Mouse (Mus musculus) hindbrain, embryonic 14.5 days (tissue): ENCODE data around the gene Gpr62. TPM values are rescaled to one million over a fixed set of nuclear protein-coding genes. Genes with fewer than 3 reads are reported as not detected.
A peak's percentile ranks its signal among the peaks of the same experiment; 100 is the strongest.

Experiments
- ATAC-seq: fragments of 200-750 bp; cut with Nextera tagmentation; 2 replicates; pipeline ENCODE4 v1.8.0; 2017; ENCODE audit warnings: moderate number of reproducible peaks, mild to moderate bottlenecking, moderate TSS enrichment, moderate library complexity; ENCODE audit not compliant: low FRiP score
- DNase-seq: peaks from one replicate; pipeline ENCODE4 v3.0.0-alpha.2; 2015; ENCODE audit warnings: low spot score
- H3K27ac ChIP-seq: fragments of 300-500 bp; sonication (generic); 2 replicates; pipeline ENCODE4 v1.5.1; 2014; ENCODE audit warnings: mild to moderate bottlenecking, moderate library complexity
- H3K27me3 ChIP-seq: fragments of 300-500 bp; sonication (generic); 2 replicates; pipeline ENCODE4 v1.6.1; 2014; ENCODE audit warnings: mild to moderate bottlenecking, low read length, mixed read lengths; ENCODE audit not compliant: control insufficient read depth, insufficient read depth
- H3K36me3 ChIP-seq: fragments of 300-500 bp; sonication (generic); replicated peaks from 2 replicates; pipeline ENCODE4 v1.6.1; 2014; ENCODE audit not compliant: control insufficient read depth, insufficient read depth
- H3K4me1 ChIP-seq: fragments of 300-500 bp; sonication (generic); replicated peaks from 2 replicates; pipeline ENCODE4 v1.6.1; 2014; ENCODE audit warnings: antibody characterized with exemption, low read length, mixed read lengths; ENCODE audit not compliant: control insufficient read depth, insufficient read depth
- H3K4me2 ChIP-seq: fragments of 300-500 bp; sonication (generic); replicated peaks from 2 replicates; pipeline ENCODE4 v1.6.1; 2014; ENCODE audit warnings: mild to moderate bottlenecking, moderate library complexity
- H3K4me3 ChIP-seq: fragments of 300-500 bp; sonication (generic); replicated peaks from 2 replicates; pipeline ENCODE4 v1.5.1; 2014; ENCODE audit warnings: mild to moderate bottlenecking, low read length
- H3K9ac ChIP-seq: fragments of 300-500 bp; sonication (generic); 2 replicates; pipeline ENCODE4 v1.6.1; 2014
- H3K9me3 ChIP-seq: fragments of 300-500 bp; sonication (generic); 2 replicates; pipeline ENCODE4 v1.6.1; 2016; ENCODE audit warnings: low read length; ENCODE audit not compliant: control insufficient read depth
- WGBS: fragments of 180-500 bp; shearing (Covaris S2); extraction: QIAGEN DNeasy Blood & Tissue Kit; methylation state at CpG from one replicate; pipeline ENCODE4 v1.1.7; 2014; 5-methylcytosine and 5-hydroxymethylcytosine counted together
- polyA plus RNA-seq: library from polyadenylated mRNA; unstranded; fragments of >200 nt; fragmentation: Nextera tagmentation; extraction: Ambion mirVana; gene quantifications from 2 replicates; pipeline ENCODE4 v1.2.1, GENCODE M21; 2014

Gpr62 gene
- polyA plus RNA-seq, 1 experiment from 2014 or later, result 1.0 TPM

- Histone ChIP-seq H3K4me2 (peak within 1 kb of the TSS; percentile 89), H3K4me1 (peaks cover 12% of the 10 kb centered on the region), H3K27ac (no peak within 1 kb of the TSS), H3K9ac (peak within 1 kb of the TSS; percentile 68), H3K36me3 (peaks cover 9% of the 10 kb centered on the region; the same call in 1 of the 2 replicates), H3K4me3 (peak within 1 kb of the TSS; percentile 73), H3K9me3 (no peaks in the 10 kb centered on the region), H3K27me3 (no peaks in the 10 kb centered on the region)
- peak; percentile 96 for DNase-seq
- peak; percentile 99 for ATAC-seq
- WGBS, result under 1% methylated on average over 41 of the region's 41 CpGs
Observed at GRCm38 (mm10) chr9:106476924-106477484, 11.3 kb upstream of the Gpr62 start, which contains the start of gene Parp3. Parp3 (minus strand) TSS chr9:106476949.

GRCm38 (mm10) chr9:106476002-106476923, 10.5 kb upstream of the Gpr62 start:
- H3K9me3 ChIP-seq, result no peaks in the 10 kb centered on the region
- H3K4me1 ChIP-seq, result peaks cover 12% of the 10 kb centered on the region
- no peak overlapping the region for H3K9ac ChIP-seq
- 38% methylated on average over 16 of the region's 16 CpGs for WGBS
- H3K4me3 ChIP-seq, result no peak overlapping the region
- no peak overlapping the region for H3K27ac ChIP-seq
- no peak for ATAC-seq
- peaks cover 2% of the 10 kb centered on the region; the same call in 1 of the 2 replicates for H3K27me3 ChIP-seq
- H3K36me3 ChIP-seq, result peaks cover 9% of the 10 kb centered on the region; the same call in 1 of the 2 replicates
- DNase-seq, result no peak
- H3K4me2 ChIP-seq, result peak overlapping the region; percentile 28

- DNase-seq, result no peak
- Histone ChIP-seq H3K4me1 (peaks cover 12% of the 10 kb centered on the region), H3K9ac (0 out of 2 replicates have a peak within 1 kb of the TSS, but pooled peaks have one; percentile 31), H3K4me2 (peak within 1 kb of the TSS; percentile 28), H3K9me3 (no peaks in the 10 kb centered on the region), H3K27ac (no peak within 1 kb of the TSS), H3K27me3 (peaks cover 3% of the 10 kb centered on the region; the same call in 1 of the 2 replicates), H3K36me3 (peaks cover 4% of the 10 kb centered on the region; the same call in 1 of the 2 replicates), H3K4me3 (no peak within 1 kb of the TSS)
- WGBS, result 85% methylated on average over 10 of the region's 10 CpGs
- ATAC-seq, result no peak
Observed at GRCm38 (mm10) chr9:106475663-106476001, 9.9 kb upstream of the Gpr62 start, which contains the start of gene Rrp9. Rrp9 (plus strand) TSS chr9:106475963.

- Histone ChIP-seq H3K9me3 (no peaks in the 10 kb centered on the region), H3K36me3 (no peaks in the 10 kb centered on the region), H3K27me3 (peaks cover 3% of the 10 kb centered on the region; the same call in 1 of the 2 replicates), H3K27ac (no peak overlapping the region), H3K4me1 (peaks cover 12% of the 10 kb centered on the region), H3K4me3 (no peak overlapping the region), H3K9ac (0 out of 2 replicates have a peak overlapping the region, but pooled peaks have one; percentile 31), H3K4me2 (no peak overlapping the region)
- DNase-seq (no peak), ATAC-seq (no peak)
- 68% methylated on average over 7 of the region's 7 CpGs for WGBS
Observed at GRCm38 (mm10) chr9:106475046-106475445, 9.3 kb upstream of the Gpr62 start.

- H3K27me3 ChIP-seq, result peaks cover 3% of the 10 kb centered on the region; the same call in 1 of the 2 replicates
- peak; percentile 44 for DNase-seq
- 7% methylated on average over 6 of the region's 6 CpGs for WGBS
- no peaks in the 10 kb centered on the region for H3K9me3 ChIP-seq
- ATAC-seq, result no peak
- no peaks in the 10 kb centered on the region for H3K36me3 ChIP-seq
- no peak overlapping the region for H3K27ac ChIP-seq
- H3K9ac ChIP-seq, result 0 out of 2 replicates have a peak overlapping the region, but pooled peaks have one; percentile 31
- peaks cover 12% of the 10 kb centered on the region for H3K4me1 ChIP-seq
- H3K4me3 ChIP-seq, result no peak overlapping the region
- H3K4me2 ChIP-seq, result no peak overlapping the region
Observed at GRCm38 (mm10) chr9:106474456-106474855, 8.7 kb upstream of the Gpr62 start.

GRCm38 (mm10) chr9:106473753-106474105, 8.0 kb upstream of the Gpr62 start:
- Histone ChIP-seq H3K4me1 (peaks cover 12% of the 10 kb centered on the region), H3K9me3 (no peaks in the 10 kb centered on the region), H3K27me3 (peaks cover 3% of the 10 kb centered on the region; the same call in 1 of the 2 replicates), H3K9ac (no peak overlapping the region), H3K4me2 (no peak overlapping the region), H3K27ac (no peak overlapping the region), H3K4me3 (no peak overlapping the region), H3K36me3 (no peaks in the 10 kb centered on the region)
- DNase-seq, result no peak
- WGBS, result 81% methylated on average over 5 of the region's 5 CpGs
- no peak for ATAC-seq

GRCm38 (mm10) chr9:106473081-106473752, 7.5 kb upstream of the Gpr62 start:
- no peak overlapping the region for H3K4me3 ChIP-seq
- H3K9me3 ChIP-seq, result no peaks in the 10 kb centered on the region
- peaks cover 3% of the 10 kb centered on the region; the same call in 1 of the 2 replicates for H3K27me3 ChIP-seq
- H3K27ac ChIP-seq, result no peak overlapping the region
- H3K36me3 ChIP-seq, result no peaks in the 10 kb centered on the region
- ATAC-seq, result no peak
- no peak for DNase-seq
- H3K4me2 ChIP-seq, result no peak overlapping the region
- 87% methylated on average over 16 of the region's 16 CpGs for WGBS
- peaks cover 7% of the 10 kb centered on the region for H3K4me1 ChIP-seq
- no peak overlapping the region for H3K9ac ChIP-seq

- Histone ChIP-seq H3K27me3 (peaks cover 3% of the 10 kb centered on the region; the same call in 1 of the 2 replicates), H3K4me3 (no peak overlapping the region), H3K9me3 (no peaks in the 10 kb centered on the region), H3K9ac (no peak overlapping the region), H3K27ac (no peak overlapping the region), H3K4me1 (no peaks in the 10 kb centered on the region), H3K4me2 (no peak overlapping the region), H3K36me3 (no peaks in the 10 kb centered on the region)
- no peak for DNase-seq
- no peak for ATAC-seq
- 77% methylated on average over 4 of the region's 4 CpGs for WGBS
Observed at GRCm38 (mm10) chr9:106472321-106472720, 6.6 kb upstream of the Gpr62 start.

- ATAC-seq (no peak), DNase-seq (no peak)
- H3K4me2 ChIP-seq, result no peak overlapping the region
- no peaks in the 10 kb centered on the region for H3K9me3 ChIP-seq
- H3K27ac ChIP-seq, result no peak overlapping the region
- H3K4me1 ChIP-seq, result no peaks in the 10 kb centered on the region
- peaks cover 3% of the 10 kb centered on the region; the same call in 1 of the 2 replicates for H3K27me3 ChIP-seq
- WGBS, result 6% methylated on average over 5 of the region's 5 CpGs
- no peak overlapping the region for H3K4me3 ChIP-seq
- no peak overlapping the region for H3K9ac ChIP-seq
- no peaks in the 10 kb centered on the region for H3K36me3 ChIP-seq
Observed at GRCm38 (mm10) chr9:106471892-106472291, 6.2 kb upstream of the Gpr62 start.
